Mouse (Mus musculus): ENCODE results near the gene Tkfc.

DNA sequence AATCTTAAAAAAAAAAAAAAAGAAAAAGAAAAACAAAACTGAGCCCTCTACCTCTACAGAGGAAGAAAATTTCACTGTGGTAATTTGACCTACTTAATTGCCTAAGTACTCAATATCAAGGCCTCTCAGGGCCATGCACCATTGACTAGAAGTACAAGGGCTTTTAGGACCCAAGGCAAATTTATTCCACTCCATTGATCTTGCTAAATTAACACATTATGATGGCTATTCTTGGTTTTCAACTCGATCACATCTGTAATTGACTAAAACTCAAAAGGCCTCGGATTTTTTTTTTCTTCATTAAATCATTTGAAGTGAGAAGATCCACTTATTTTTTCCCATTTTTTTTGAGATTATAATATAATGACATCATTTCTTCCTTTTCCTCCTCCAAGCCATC lies 48.0 kb downstream of the Tkfc start:
- TF ChIP-seq POLR2A (IDR thresholded peaks at IDR 0.05; ENCODE audit: control insufficient read depth, extremely low read depth, insufficient read depth, low read length, poor library complexity) (no peak), CTCF (IDR thresholded peaks at IDR 0.05; ENCODE audit: borderline replicate concordance, control insufficient read depth, extremely low read depth, insufficient read depth, low read length, poor library complexity) (no peak)

Measured in thymus, adult 2 months (tissue).